Mouse (Mus musculus) embryonic facial prominence, embryonic 13.5 days (tissue): ENCODE measurements around the gene Vps39. TPM values are rescaled to one million over a fixed set of nuclear protein-coding genes. Genes with fewer than 3 reads are reported as not detected.

ENCODE experiments used
- polyA plus RNA-seq: library from polyadenylated mRNA; unstranded; fragments of >200 nt; fragmentation: Nextera tagmentation; extraction: Ambion mirVana; gene quantifications from 2 replicates; pipeline ENCODE4 v1.2.1, GENCODE M21; 2015

Gene Vps39
- polyA plus RNA-seq, 1 experiment from 2014 or later: 24.4 TPM

Other genes starting within 250 kb of the Vps39 start
- gene Ehd4, start 198.5 kb downstream of the Vps39 start, polyA plus RNA-seq: 22.9 and 23.7 TPM in 2 replicates
- 0.07 TPM in 2 replicates for gene Pla2g4e, start 107.8 kb downstream of the Vps39 start, polyA plus RNA-seq
- gene Pla2g4d, start 63.9 kb downstream of the Vps39 start, polyA plus RNA-seq: 0.11 TPM in 1 of 2 replicates, not detected in the other
- 0.18 and 0.25 TPM in 2 replicates for gene Pla2g4f, start 39.0 kb downstream of the Vps39 start, polyA plus RNA-seq
- 8.0 and 8.6 TPM in 2 replicates for gene Ganc, start 50.8 kb upstream of the Vps39 start, polyA plus RNA-seq
- 11.9 and 16.4 TPM in 2 replicates for gene Tmem87a, start 51.0 kb upstream of the Vps39 start, polyA plus RNA-seq
- gene Capn3, start 102.9 kb upstream of the Vps39 start, polyA plus RNA-seq: 0.37 and 0.87 TPM in 2 replicates
- gene Zfp106, start 210.7 kb upstream of the Vps39 start, polyA plus RNA-seq: 49.1 and 49.7 TPM in 2 replicates
- 51.7 and 54.5 TPM in 2 replicates for gene Snap23, start 214.5 kb upstream of the Vps39 start, polyA plus RNA-seq